In the genomic region with DNA sequence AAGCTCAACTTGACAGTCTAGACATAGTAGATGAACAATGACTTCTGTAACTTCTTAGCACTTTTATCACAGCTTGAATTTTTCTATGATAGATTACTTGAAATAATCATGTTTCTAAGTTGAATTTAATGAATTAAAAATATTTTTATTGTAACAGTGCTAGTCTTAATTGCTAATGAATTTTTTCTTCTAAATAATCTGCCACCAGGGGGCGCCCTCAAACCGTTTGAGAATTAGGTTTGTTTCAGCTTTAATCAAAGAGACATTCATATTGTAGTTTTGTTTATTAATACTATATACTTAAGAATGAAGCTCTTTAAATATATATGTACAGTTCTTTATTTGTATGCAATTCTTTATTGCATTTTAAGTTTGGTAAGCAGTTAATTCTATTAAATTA, we compare ENCODE assay signal across 8 mouse cellular contexts. TPM values are rescaled to one million over a fixed set of nuclear protein-coding genes. Genes with fewer than 3 reads are reported as not detected.
A peak's percentile ranks its signal among the peaks of the same experiment; 100 is the strongest.
DNase-seq lines count a peak whose midpoint lies in the region; ATAC-seq lines count a peak whose summit lies in the region.

No protein-coding gene starts in this region.

- H3K9me3 ChIP-seq in embryonic facial prominence, embryonic 10.5 days: no peaks in the 10 kb centered on the region

- no peak for ATAC-seq in inflammation-experienced regulatory T-cells, adult 6 months

- no peak overlapping the region for H3K4me3 ChIP-seq in embryonic facial prominence, embryonic 10.5 days

- H3K4me1 ChIP-seq in embryonic facial prominence, embryonic 10.5 days: no peaks in the 10 kb centered on the region

- H3K36me3 ChIP-seq in embryonic facial prominence, embryonic 10.5 days (replicated peaks): peaks cover 19% of the 10 kb centered on the region

- peak; percentile 44 to 74 for DNase-seq in heart, postnatal 10 days
- no peak for DNase-seq in heart, adult 11 months
- peak; percentile 76 to 81 for DNase-seq in B cell, adult 2 months
- peak; percentile 76 for DNase-seq in adipocyte (ENCODE audit: low spot score)
- DNase-seq in embryonic facial prominence, embryonic 10.5 days (ENCODE audit: low spot score): peak; percentile 55
- peak; percentile 45 to 90 for DNase-seq in layer of hippocampus, postnatal 25 days (ENCODE audit: extremely low spot score in 1 of 2, low spot score in 1 of 2)
- peak; percentile 11 to 36 for DNase-seq in natural killer cell, adult 2 months (ENCODE audit: low spot score in 2 of 2)

- intact Hi-C loops in heart, postnatal 10 days (cut with DNase I): loop anchor here (1.0 to 2.0 kb wide), 2 partner anchors 244 to 253 kb away; no protein-coding TSS in a partner anchor

- 2% methylated on average over 2 of the region's 2 CpGs for WGBS in embryonic facial prominence, embryonic 10.5 days

- no peak overlapping the region for H3K27ac ChIP-seq in embryonic facial prominence, embryonic 10.5 days (replicated peaks)

- no peaks in the 10 kb centered on the region for H3K27me3 ChIP-seq in embryonic facial prominence, embryonic 10.5 days (replicated peaks; ENCODE audit: low read depth, poor library complexity, severe bottlenecking)

RNA-seq across cellular contexts. Expression of gene Parg, which starts 27.2 kb away (rescaled TPM):
- total RNA-seq in heart, postnatal 10 days (2021): 10 to 100 TPM; 24.3 to 29.6 TPM
- polyA plus RNA-seq in embryonic facial prominence, embryonic 10.5 days (2016; fragmentation: Nextera tagmentation; extraction: Ambion mirVana): 47.5 and 51.2 TPM in 2 replicates
- total RNA-seq in layer of hippocampus, postnatal 25 days (2021): 10 to 100 TPM; 51.4 to 51.9 TPM
- 10 to 100 TPM; 17.0 to 20.9 (median 18.1) TPM for polyA plus RNA-seq in inflammation-experienced regulatory T-cells, adult 6 months (2017; shearing (Covaris generic))

RNA-seq across cellular contexts. Expression of gene Timm23, which starts 27.3 kb away (rescaled TPM):
- 100 to 1,000 TPM; 159 to 184 TPM for total RNA-seq in heart, postnatal 10 days (2021)
- 355 and 365 TPM in 2 replicates for polyA plus RNA-seq in embryonic facial prominence, embryonic 10.5 days (2016; fragmentation: Nextera tagmentation; extraction: Ambion mirVana)
- 10 to 100 TPM; 76.2 to 79.4 TPM for total RNA-seq in layer of hippocampus, postnatal 25 days (2021)
- 100 to 1,000 TPM; 143 to 224 (median 162) TPM for polyA plus RNA-seq in inflammation-experienced regulatory T-cells, adult 6 months (2017; shearing (Covaris generic))
